Mouse (Mus musculus): Measurements from ENCODE around the gene Atic. TPM values are rescaled to one million over a fixed set of nuclear protein-coding genes. Genes with fewer than 3 reads are reported as not detected.

The Atic gene
- 10 to 100 TPM; 32.1 to 34.6 TPM for total RNA-seq (2021)

DNA sequence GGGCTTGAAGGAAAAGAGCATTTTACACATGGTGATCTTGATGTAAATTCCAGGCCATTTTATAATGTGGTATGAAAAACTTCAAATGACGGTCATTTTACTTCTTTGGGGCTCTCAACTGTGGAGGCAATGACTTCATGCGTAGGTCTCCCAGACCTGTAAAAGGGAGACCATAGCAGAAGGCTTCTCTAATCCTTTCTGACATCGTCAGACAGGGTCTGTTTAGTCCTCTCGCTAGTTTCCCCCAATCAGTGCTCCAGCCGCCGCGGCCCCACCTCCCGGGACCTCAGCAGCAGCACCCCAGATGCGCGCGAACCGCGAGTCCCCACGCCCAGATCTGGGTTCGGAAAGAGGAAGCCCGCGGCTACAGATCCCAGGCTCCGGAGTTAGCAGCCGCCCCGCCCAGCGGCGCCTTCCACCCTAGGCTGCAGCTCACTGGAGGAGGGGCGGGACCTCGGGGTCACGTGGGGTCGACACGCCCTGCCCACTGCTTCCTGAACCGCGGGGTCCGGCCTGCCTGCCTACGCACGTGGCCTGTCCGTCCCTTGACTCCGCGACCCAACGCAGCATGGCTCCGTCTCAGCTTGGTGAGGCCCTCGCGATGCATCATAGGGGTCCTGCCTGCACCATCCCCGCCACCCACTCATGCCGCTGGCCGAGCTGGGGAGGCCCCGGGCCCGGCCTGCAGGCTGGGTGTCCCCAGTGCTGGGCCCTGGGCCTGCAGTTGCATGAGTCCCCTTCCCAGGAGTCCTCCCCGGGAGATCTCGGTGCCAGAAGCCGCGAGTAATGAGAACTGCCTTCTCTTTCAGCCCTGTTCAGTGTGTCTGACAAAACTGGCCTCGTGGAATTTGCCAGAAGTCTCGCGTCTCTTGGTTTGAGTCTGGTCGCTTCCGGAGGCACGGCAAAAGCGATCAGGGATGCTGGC is at the start of gene Atic:
TSS of gene Atic (plus strand) at position 463 of the 925 bp plus-strand sequence.
- DNase-seq = peak; percentile 81 to 83

GRCm38 (mm10) chr1:71507251-71507650 is 49.7 kb upstream of the Atic start:
- no peak for DNase-seq

GRCm38 (mm10) chr1:71515041-71515440 is 41.9 kb upstream of the Atic start:
- no peak for DNase-seq

DNA sequence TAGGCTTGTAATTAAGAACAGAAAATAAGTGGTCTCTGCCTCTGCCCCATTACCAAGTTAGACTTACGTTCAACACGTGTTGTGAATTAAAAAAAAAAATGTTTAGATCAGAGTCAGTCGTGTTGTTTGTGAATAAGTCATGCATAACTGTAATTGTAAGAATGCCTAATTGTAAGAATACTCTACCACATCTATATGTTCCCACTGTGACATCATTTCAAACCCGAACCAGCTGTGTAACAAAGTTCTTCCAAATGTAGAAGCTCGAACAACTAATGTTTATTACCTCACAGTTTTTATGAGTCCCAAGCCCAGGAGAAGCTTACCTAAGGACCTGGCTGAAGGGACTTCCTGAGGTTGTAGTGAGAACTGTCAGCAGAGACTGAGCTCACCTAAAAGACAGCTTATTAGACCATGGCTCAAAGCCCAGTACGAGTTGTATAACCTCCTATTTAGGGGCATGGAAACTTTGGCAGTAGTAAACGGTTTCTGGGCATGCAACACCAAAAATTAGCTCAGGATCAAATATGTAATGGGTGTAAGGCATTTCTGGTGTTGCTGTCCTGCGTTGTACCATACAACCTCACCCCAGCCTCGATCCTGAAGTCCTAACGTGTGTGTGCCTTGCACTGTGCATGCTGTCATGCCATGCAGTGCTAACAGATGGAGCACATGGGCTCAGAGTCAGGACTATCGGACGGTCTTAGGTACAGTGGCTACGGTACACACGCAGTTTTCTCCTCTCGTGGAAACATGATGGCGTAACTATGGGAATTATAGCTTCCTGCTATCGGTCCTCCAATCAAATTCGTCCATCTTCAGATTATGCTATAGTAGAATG is 27.9 kb upstream of the Atic start:
- DNase-seq = no peak

DNA sequence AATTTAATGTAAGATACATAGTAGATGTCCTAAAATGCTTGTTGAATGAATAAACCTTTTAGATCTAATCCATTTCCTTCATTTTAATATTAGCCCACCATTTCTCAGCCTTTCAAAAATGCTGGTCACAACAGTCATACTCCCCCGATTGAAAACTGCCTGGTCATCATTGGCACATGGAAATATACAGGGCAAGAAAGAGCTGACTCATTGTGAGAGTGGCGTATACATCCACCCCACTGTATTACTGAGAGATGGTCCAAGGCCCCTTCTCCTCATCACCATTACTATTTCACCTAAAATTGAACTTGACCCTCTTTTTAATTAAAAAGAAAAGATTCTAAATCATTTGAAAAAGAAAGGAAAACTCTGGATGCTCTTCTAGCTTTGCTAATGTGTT is 26.2 kb upstream of the Atic start:
- DNase-seq = no peak

- DNase-seq = no peak
These were observed 25.3 kb upstream of the Atic start for GRCm38 (mm10) chr1:71531653-71532052.

DNA sequence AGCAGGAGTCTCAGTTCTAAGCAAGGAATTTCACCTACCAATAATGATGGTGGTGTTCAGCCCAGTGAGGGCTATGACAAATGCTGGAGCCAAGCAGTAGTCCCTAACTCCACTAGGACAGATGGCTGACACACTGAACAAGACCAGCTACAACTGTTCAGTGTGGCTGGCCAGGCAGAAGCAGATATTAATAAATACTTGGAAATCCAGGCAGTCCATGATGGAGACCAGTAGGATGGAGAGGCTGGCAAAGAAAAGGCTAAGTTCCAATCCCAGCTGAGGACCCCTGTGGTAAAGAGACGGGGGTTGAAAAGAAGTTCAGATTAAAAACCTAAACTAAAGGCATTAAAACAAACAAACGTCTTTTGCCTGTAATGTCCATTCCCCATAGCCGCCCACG is 17.3 kb upstream of the Atic start:
- DNase-seq = no peak

DNA sequence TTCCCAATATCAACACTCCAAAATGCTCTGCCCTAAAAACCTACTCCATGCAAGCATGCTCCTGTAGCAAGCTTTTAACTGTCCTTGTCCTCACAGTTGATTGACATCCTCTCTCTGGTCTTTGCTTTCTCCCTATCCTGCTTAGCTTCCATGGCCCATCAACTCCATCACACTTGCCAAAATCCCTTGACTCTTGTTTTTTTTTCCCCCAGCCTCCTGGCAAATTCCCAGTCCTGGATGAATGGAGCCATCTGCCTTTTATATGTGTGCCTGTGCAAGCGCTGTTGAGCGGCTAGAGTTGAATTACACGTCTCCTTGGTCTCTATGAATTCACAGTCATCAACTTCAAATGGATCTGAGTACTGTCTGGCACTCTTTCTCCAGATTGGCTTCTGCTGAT is 16.5 kb upstream of the Atic start:
- DNase-seq = peak in 1 of 2 experiments; percentile 10

GRCm38 (mm10) chr1:71550626-71551195 is 6.2 kb upstream of the Atic start:
- DNase-seq = no peak

- DNase-seq = no peak
These were observed 3.7 kb downstream of the Atic start for GRCm38 (mm10) chr1:71560626-71561025.

DNA sequence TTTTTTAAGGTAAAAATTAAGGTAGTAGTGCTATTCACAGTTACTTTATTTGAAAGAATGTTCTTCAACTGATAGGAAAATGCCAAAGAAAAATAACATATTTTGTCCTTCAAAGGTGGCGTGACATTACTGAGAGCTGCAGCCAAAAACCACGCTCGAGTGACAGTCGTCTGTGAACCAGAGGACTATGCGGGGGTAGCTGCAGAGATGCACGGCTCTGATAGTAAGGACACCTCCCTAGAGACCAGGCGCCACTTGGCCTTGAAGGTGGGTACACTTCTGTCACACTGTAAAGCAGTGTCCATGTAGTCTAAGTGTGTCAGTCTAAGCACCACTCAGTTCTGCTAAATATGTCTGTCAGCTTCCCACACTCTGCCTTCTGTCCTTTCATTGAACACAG is 7.3 kb downstream of the Atic start:
- no peak for DNase-seq

DNA sequence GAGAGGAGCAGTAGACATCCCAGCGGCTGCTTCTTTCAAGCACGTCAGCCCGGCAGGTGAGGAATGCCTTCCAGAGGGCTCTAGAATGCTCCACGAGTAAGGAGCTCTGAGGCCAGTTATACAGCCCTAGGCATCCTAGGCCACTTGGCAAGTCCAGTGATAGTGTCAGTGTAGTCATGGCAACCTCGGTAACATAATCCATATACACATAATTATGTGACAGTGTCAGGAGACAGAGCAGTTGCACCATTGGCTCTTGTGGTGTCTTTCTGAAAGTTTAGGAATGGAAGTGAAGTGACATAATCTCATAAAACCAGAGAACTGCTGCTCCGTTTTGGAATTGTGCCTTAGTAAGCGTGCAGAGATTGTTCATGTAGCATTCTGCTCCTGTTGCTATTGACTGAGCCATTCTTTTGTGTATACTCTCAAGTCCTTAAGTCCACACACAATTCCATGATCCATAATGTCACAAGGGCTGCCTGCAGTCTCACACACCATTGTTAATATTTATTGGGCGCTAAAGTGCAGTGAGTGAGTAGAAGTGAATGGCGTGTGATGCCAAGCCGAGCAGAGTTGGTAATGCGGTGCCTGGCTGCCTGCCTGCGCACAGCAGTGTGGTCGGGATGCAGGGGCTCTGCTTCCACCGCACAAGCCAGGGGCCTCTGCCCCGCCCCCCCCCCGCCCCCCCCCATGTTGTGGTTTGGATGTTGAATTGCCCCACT is 11.1 kb downstream of the Atic start:
- DNase-seq = no peak

DNA sequence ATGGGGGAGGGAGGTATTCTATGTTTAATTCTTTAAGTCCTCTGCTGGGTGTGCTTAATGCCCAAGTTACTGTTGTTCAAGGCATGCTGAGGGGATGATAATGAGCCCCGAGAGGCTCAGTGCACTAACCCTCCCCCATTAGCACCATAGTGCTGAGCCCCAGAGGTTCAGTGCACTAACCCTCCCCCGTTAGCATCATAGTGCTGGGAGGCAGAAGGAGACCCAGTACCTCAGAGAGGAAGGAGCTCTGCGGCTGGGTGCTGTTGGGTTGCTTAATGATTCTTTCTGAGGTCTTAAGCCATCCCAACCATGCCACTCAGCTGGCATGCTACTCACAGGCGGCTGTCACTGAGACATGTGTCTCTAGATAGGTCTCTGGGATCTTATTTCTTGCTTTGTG is 13.2 kb downstream of the Atic start:
- DNase-seq = no peak

DNA sequence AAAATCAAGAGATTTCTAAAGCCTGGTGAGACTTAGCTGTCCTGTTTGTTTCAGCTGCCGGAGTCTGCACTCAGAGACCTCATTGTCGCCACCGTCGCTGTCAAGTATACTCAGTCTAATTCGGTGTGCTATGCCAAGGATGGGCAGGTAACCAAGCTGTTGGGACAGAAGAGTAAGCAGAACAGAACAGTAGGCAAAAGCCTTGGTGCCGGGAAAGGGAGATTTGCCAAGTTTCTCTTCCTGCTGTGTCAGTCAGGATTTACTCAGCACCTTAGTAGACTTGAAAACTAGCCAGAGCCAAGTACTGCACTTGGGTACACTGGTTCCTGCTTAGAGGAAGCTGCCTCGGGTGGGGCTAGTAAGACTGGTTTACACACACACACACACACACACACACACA is 19.0 kb downstream of the Atic start:
- no peak for DNase-seq

DNA sequence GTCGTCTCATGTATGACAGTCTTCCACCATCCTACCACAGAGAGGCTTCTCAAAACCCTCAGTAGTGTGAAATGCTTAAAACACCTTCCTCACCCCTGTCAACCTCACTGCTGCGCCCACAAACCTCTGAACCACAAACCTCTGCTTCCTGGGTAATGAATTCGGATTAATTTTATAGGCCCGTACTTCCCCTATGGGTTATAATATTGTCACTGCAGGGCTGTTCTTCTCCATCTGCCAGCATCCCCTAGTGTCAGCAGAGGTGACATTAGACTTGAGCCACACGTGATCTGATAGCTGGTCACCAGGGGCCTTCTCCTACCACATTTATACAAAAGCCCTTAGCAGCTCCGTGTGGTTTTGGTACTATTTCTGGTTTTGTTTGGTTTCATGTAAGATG is 19.9 kb downstream of the Atic start:
- DNase-seq = no peak

DNA sequence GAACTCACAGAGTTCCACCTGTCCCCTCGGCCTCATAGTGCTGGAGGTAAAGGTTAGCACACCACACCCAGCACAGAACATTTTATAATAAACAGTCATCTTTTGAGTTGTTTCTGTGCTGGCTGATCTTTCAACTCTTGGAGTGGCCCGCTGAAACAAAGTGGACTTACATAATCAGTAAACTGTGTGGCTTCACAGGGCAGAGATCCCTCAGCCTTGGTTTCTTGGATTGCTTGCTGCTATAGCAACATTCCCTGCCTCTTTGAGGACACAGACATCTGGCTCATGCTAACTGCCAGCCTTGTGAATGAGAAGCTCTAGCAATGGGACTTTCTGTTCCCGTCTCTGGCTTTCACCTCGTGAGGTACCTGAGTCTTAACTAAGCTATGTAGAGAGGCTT is 22.6 kb downstream of the Atic start:
- no peak for DNase-seq

DNA sequence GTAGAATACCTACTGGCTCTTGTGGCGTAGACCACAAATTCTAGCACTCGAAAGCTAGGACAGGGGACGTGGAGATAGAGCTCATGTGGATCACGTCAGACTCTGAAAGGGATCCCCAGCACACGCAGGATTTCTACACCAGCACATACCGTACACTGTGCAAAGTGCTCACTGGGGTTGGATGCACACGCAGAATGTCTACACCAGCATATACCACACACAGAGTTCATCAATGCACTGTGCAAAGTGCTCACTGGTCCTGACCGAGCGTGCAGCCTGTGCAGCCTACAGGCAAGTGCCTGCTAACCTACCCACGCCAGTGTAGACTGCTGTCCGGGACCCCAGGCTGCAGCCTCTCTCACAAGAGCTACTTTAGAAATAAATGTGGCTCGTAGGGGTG is 23.5 kb downstream of the Atic start:
- no peak for DNase-seq

DNA sequence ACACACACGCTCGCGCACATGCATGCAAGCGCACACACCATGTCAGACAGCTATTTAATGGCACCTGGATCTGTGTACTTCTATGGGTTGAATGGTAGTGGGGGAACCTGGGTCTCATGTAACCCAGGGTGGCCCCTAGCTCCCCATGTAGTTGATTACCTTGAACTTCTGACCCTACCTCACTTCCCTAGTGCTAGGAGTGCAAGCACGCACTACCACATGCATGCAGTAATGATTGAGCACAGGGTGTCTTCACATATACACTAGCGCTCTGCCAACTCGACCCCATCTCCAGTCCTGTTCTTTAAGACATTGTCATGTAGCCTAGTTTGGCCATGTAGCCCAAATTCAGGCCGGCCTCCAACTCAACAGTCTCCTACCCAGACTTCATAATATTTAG is 26.4 kb downstream of the Atic start:
- no peak for DNase-seq

- no peak for DNase-seq
These were observed 26.9 kb downstream of the Atic start for GRCm38 (mm10) chr1:71583900-71584299.

DNA sequence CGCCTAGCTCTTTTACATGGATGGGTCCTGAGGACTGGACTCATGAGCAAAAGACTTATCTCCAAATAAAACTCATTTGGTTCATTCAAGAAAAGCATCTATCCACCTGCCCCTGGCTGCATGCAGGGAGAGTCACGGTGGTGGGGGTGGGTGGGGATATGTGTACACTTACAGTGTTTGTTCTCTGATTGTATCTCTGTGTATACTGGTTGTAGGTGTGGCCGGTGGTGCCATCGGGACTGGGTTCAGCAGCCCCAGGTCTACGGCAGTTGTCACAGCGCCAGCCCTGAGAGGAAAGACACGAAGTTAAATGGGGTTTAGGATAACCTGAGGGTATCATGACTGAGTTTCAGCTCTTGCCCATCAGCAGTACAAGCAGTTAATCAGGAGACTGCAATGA is 29.7 kb downstream of the Atic start:
- DNase-seq = no peak

DNA sequence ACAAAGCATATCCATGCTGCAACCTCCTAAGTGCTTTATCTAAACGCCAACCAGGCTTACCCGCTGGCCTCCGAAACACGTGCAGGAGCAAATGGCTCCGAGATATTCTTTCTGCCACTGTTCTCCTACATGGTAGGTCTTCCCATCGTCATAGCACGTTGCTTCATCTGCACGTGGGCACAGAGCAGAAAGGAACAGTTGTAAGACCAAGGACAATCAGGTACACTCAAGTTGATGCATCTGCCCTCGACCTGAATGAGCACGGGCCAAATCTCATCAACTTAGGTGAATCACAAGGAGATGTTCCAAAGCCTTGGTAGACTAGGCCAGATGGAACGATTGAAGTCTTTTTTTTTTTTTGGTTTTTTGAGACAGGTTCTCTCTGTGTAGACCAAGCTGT is 33.1 kb downstream of the Atic start:
- DNase-seq = no peak

DNA sequence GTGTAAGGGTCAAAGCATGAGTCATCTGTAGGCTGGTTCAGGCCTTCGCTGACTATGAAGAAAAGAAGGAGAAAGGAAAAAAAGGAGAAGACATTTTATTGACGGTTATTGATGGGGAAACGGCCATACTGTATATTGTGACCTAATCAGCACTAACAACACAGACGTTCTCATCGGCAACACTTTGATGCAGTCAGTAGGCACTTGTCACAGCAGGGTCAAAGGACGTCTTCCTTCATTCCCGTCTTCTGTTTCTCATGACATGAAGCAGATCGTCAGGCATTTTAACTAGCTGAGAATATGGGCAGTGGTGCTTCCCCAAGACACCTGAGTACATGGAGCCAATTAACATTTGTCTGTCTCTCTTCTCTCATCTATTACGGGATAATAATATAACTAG is 36.2 kb downstream of the Atic start:
- no peak for DNase-seq

DNA sequence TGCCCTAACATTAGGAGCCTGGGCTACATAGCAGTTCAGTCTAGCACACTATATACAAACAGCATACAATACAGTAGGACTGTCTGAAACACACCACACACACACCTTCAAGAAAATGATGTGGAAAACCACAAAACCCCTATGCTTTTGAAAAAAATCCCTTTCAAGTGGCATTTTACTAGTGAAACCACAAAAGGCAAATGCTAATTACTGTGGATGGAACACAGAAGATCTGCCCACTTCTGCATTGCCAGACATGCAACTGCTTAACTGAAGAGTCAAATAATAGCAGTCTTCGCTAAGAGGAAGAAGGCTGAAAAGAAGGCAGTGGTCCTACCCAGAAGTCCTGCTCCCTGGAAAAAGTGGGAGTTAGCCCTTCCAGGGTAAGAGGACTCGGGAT is 37.3 kb downstream of the Atic start:
- DNase-seq = no peak
